Mouse (Mus musculus) spleen, adult 2 months (tissue): ENCODE results near the gene Tnfsf12.

Experiments
- CTCF ChIP-seq: fragments of 200-500 bp; IDR thresholded peaks from 2 replicates; pipeline ENCODE4 v1.5.1; 2011; ENCODE audit warnings: mild to moderate bottlenecking, inconsistent platforms; ENCODE audit not compliant: insufficient read depth, insufficient read length, insufficient replicate concordance; ENCODE audit errors: extremely low read depth
- POLR2A ChIP-seq: fragments of 200-500 bp; IDR thresholded peaks from 2 replicates; pipeline ENCODE4 v1.6.1; 2011; ENCODE audit warnings: low read depth, low read length, inconsistent platforms

DNA sequence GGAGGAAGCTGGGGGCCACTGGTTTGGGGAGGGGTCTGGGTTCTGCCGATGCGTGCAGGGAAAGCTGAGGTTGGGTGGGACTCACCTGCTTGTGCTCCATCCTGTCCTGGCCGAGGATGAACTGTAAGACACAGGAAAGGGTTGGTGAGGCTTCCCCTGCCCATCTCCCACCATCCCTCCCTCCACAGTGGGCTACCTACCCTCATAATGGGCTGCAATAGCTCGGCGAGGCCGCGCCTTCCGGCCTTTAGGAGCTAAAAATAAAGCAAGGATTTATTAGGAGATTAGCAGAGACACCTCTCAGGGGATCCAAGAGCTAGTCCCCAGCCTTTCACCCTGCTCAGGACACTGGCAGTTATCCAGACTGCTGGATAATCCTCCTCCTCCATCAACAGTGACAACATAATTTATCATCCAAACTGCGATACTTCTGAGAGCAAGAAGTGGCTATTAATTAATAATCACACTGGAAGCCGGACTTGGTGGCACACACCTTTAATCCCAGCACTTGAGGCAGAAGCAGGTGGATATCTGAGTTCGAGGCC lies 2.2 kb downstream of the Tnfsf12 start:
- TF ChIP-seq CTCF (no peak), POLR2A (no peak)
